Mouse (Mus musculus): ENCODE measurements around the gene Ang. TPM values are rescaled to one million over a fixed set of nuclear protein-coding genes. Genes with fewer than 3 reads are reported as not detected.

Ang gene
- polyA plus RNA-seq, 1 experiment from 2014 or later, result 3.0 TPM

DNA sequence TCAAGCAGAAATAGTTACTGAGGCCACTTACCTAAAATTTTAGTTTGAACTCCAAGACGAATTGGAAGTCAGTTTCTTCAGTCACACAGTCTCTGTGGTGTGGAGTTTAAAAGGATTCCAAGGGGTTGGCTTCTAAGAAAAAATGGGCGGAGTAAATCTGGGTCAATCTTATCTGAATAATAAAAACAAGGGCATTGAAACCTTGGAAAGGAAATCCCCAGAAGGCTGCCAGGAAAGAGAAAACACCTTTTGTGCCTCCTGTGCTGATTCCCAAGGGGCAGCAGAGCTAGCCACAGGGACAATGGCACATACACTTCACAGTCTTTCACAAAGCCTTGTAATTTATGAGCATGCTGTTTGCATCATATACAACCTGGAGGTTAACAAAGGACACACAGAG, 55.7 kb downstream of the Ang start, which contains the start of gene Rnase1:
Rnase1 (minus strand) TSS at position 101 of the 400 bp plus-strand sequence.
- H3K36me3 ChIP-seq (ENCODE audit: control insufficient read depth, insufficient read depth), result no peaks in the 10 kb centered on the region
- ATAC-seq, result no peak

DNA sequence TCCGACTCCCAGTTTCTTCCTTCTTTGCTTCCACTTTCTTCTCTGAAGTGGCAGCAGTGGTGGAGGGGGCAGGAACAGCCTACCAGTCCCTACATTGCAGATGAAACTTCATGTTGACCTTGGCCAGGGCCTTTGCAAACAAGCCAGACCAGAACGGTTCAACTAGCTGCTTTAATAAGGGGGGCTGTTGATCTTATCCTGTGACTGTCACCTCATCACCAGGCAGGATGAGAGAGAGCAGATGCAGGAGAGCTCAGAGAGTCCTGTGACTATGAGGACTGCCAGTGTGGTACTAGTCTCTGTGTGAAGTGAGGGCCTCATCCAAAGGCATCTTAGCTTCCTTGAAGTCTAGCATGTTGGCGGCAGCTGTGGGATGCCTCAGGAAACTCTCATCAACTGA, 57.1 kb downstream of the Ang start:
- no peak overlapping the region for H3K9ac ChIP-seq (replicated peaks; ENCODE audit: low read depth, low read length)
- H3K27me3 ChIP-seq (replicated peaks; ENCODE audit: control insufficient read depth, insufficient read depth, low read length), result no peaks in the 10 kb centered on the region
- no peaks in the 10 kb centered on the region for H3K36me3 ChIP-seq (ENCODE audit: control insufficient read depth, insufficient read depth)
- 0 out of 2 replicates have a peak, but pooled peaks cover 3% of the 10 kb centered on the region for H3K4me1 ChIP-seq (replicated peaks; ENCODE audit: control insufficient read depth, insufficient read depth, low read length)
- no peak for ATAC-seq
- H3K9me3 ChIP-seq (ENCODE audit: control insufficient read depth, low read length), result no peaks in the 10 kb centered on the region
- H3K4me3 ChIP-seq (replicated peaks; ENCODE audit: low read length), result no peak overlapping the region
- no peak overlapping the region for H3K27ac ChIP-seq (ENCODE audit: low read length)
- no peak overlapping the region for H3K4me2 ChIP-seq (ENCODE audit: low read length)
- 87% methylated on average over 3 of the region's 3 CpGs for WGBS

More for the DNA sequence above, 55.7 kb downstream of the Ang start, which contains the start of gene Rnase1:
- no peak within 1 kb of the TSS for H3K9ac ChIP-seq (replicated peaks; ENCODE audit: low read depth, low read length)
- no peaks in the 10 kb centered on the region for H3K9me3 ChIP-seq (ENCODE audit: control insufficient read depth, low read length)
- no peaks in the 10 kb centered on the region for H3K27me3 ChIP-seq (replicated peaks; ENCODE audit: control insufficient read depth, insufficient read depth, low read length)
- 18% methylated on average over 2 of the region's 2 CpGs for WGBS
- H3K4me3 ChIP-seq (replicated peaks; ENCODE audit: low read length), result no peak within 1 kb of the TSS
- no peak within 1 kb of the TSS for H3K27ac ChIP-seq (ENCODE audit: low read length)
- 0 out of 2 replicates have a peak, but pooled peaks cover 3% of the 10 kb centered on the region for H3K4me1 ChIP-seq (replicated peaks; ENCODE audit: control insufficient read depth, insufficient read depth, low read length)
- no peak within 1 kb of the TSS for H3K4me2 ChIP-seq (ENCODE audit: low read length)

DNA sequence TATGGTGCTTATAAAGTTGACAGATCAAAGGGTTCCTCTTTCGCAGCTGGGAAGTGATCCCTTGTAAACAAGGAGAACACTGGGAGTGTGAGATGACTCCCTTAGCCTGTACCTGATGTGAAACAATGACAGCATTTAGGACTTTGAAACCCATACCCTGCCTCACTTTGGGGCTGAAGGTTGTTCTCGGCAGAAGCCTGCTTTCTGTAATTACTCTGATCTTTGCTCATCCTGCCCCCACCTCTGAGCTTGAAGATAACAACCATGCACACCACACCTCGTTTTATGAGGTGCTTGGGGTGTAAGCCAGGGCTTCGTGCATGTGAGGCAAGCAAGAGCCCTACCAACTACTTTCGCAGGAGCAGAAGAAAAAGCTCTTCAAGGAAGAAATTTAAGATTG, 58.2 kb downstream of the Ang start:
- no peak overlapping the region for H3K27ac ChIP-seq (ENCODE audit: low read length)
- H3K4me1 ChIP-seq (replicated peaks; ENCODE audit: control insufficient read depth, insufficient read depth, low read length), result 0 out of 2 replicates have a peak, but pooled peaks cover 3% of the 10 kb centered on the region
- H3K9me3 ChIP-seq (ENCODE audit: control insufficient read depth, low read length), result no peaks in the 10 kb centered on the region
- ATAC-seq, result no peak
- H3K4me2 ChIP-seq (ENCODE audit: low read length), result no peak overlapping the region
- 75% methylated on average over 5 of the region's 5 CpGs for WGBS
- H3K4me3 ChIP-seq (replicated peaks; ENCODE audit: low read length), result no peak overlapping the region
- no peaks in the 10 kb centered on the region for H3K36me3 ChIP-seq (ENCODE audit: control insufficient read depth, insufficient read depth)
- no peak overlapping the region for H3K9ac ChIP-seq (replicated peaks; ENCODE audit: low read depth, low read length)
- no peaks in the 10 kb centered on the region for H3K27me3 ChIP-seq (replicated peaks; ENCODE audit: control insufficient read depth, insufficient read depth, low read length)

DNA sequence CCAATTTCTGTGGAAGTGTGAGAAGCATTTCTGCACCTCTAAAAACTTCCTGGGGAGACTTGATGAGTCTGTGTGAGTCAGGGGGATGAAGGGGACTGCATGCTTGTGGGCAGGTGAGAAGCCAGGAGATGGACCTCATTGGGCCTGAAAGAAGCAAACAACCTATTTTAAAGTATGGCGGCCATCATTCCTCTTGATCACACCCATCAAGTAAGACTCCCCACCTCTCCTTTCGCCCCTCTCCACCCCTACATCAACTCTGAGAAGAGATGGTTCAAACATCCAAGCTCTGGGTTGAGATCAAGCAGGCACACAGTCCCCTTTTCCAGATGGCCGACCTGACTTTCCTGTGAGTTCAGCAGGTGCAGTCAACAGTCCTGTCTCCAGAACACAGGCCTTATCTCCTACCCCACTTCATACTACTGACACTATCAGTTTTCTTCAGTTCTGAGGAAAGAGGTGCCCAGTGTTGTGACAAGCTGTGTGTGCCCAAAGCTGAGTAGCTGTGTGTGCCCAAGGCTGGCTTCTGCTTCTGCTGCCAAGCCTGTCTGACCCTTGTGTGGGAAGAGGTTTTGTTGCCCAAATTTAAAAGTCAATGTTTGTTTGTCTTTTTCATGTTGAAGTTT, 59.4 kb downstream of the Ang start:
- no peak overlapping the region for H3K27ac ChIP-seq (ENCODE audit: low read length)
- no peak for ATAC-seq

More for the DNA sequence above, 59.4 kb downstream of the Ang start:
- 84% methylated on average over 3 of the region's 3 CpGs for WGBS
- Histone ChIP-seq H3K4me2 (ENCODE audit: low read length) (no peak overlapping the region), H3K9ac (replicated peaks; ENCODE audit: low read depth, low read length) (no peak overlapping the region), H3K4me3 (replicated peaks; ENCODE audit: low read length) (no peak overlapping the region), H3K27me3 (replicated peaks; ENCODE audit: control insufficient read depth, insufficient read depth, low read length) (no peaks in the 10 kb centered on the region), H3K9me3 (ENCODE audit: control insufficient read depth, low read length) (no peaks in the 10 kb centered on the region), H3K36me3 (ENCODE audit: control insufficient read depth, insufficient read depth) (no peaks in the 10 kb centered on the region), H3K4me1 (replicated peaks; ENCODE audit: control insufficient read depth, insufficient read depth, low read length) (0 out of 2 replicates have a peak, but pooled peaks cover 3% of the 10 kb centered on the region)

Other genes starting within 250 kb of the Ang start
- 1.1 and 2.2 TPM in 2 replicates for gene Tep1, start 220.6 kb upstream of the Ang start, polyA plus RNA-seq (2015; fragmentation: Nextera tagmentation; extraction: Ambion mirVana)
- gene Klhl33, start 193.6 kb upstream of the Ang start, polyA plus RNA-seq (2015; fragmentation: Nextera tagmentation; extraction: Ambion mirVana), result 0.31 and 0.68 TPM in 2 replicates
- 140 and 146 TPM in 2 replicates for gene Osgep, start 166.3 kb upstream of the Ang start, polyA plus RNA-seq (2015; fragmentation: Nextera tagmentation; extraction: Ambion mirVana)
- 265 and 283 TPM in 2 replicates for gene Apex1, start 166.2 kb upstream of the Ang start, polyA plus RNA-seq (2015; fragmentation: Nextera tagmentation; extraction: Ambion mirVana)
- gene Pip4p1, start 160.3 kb upstream of the Ang start, polyA plus RNA-seq (2015; fragmentation: Nextera tagmentation; extraction: Ambion mirVana), result 100 and 101 TPM in 2 replicates
- gene Pnp, start 160.1 kb upstream of the Ang start, polyA plus RNA-seq (2015; fragmentation: Nextera tagmentation; extraction: Ambion mirVana), result 15.8 and 17.2 TPM in 2 replicates
- gene Gm49342, start 146.6 kb upstream of the Ang start, polyA plus RNA-seq (2015; fragmentation: Nextera tagmentation; extraction: Ambion mirVana), result 3.2 TPM in 1 of 2 replicates, not detected in the other
- gene Pnp2, start 135.2 kb upstream of the Ang start, polyA plus RNA-seq (2015; fragmentation: Nextera tagmentation; extraction: Ambion mirVana), result 0.47 and 0.63 TPM in 2 replicates
- not detected in 2 replicates for gene Rnase10, start 83.4 kb upstream of the Ang start, polyA plus RNA-seq (2015; fragmentation: Nextera tagmentation; extraction: Ambion mirVana)
- gene Rnase9, start 49.3 kb upstream of the Ang start, polyA plus RNA-seq (2015; fragmentation: Nextera tagmentation; extraction: Ambion mirVana), result not detected in 2 replicates
- gene Rnase11, start 41.0 kb upstream of the Ang start, polyA plus RNA-seq (2015; fragmentation: Nextera tagmentation; extraction: Ambion mirVana), result not detected in 2 replicates
- gene Rnase12, start 33.5 kb upstream of the Ang start, polyA plus RNA-seq (2015; fragmentation: Nextera tagmentation; extraction: Ambion mirVana), result not detected in 2 replicates
- gene Olfr750, start 16.7 kb upstream of the Ang start, polyA plus RNA-seq (2015; fragmentation: Nextera tagmentation; extraction: Ambion mirVana), result 0.04 TPM in 1 of 2 replicates, not detected in the other
- 11.1 and 11.6 TPM in 2 replicates for gene Rnase4, start 73 bp upstream of the Ang start, polyA plus RNA-seq (2015; fragmentation: Nextera tagmentation; extraction: Ambion mirVana)
- not detected in 2 replicates for gene Eddm3b, start 23.3 kb downstream of the Ang start, polyA plus RNA-seq (2015; fragmentation: Nextera tagmentation; extraction: Ambion mirVana)
- 0.22 and 0.77 TPM in 2 replicates for gene Rnase6, start 32.8 kb downstream of the Ang start, polyA plus RNA-seq (2015; fragmentation: Nextera tagmentation; extraction: Ambion mirVana)
- gene Rnase1, start 55.6 kb downstream of the Ang start, polyA plus RNA-seq (2015; fragmentation: Nextera tagmentation; extraction: Ambion mirVana), result 0.50 TPM in 1 of 2 replicates, not detected in the other
- not detected in 2 replicates for gene Rnase2b, start 71.1 kb downstream of the Ang start, polyA plus RNA-seq (2015; fragmentation: Nextera tagmentation; extraction: Ambion mirVana)
- gene Ang2, start 108.0 kb downstream of the Ang start, polyA plus RNA-seq (2015; fragmentation: Nextera tagmentation; extraction: Ambion mirVana), result not detected in 2 replicates
- not detected in 2 replicates for gene Ear14, start 112.2 kb downstream of the Ang start, polyA plus RNA-seq (2015; fragmentation: Nextera tagmentation; extraction: Ambion mirVana)
- gene Rnase2a, start 165.0 kb downstream of the Ang start, polyA plus RNA-seq (2015; fragmentation: Nextera tagmentation; extraction: Ambion mirVana), result not detected in 2 replicates